Mouse (Mus musculus) CH12.LX (cell line): ENCODE data around the gene Gm21943. TPM values are rescaled to one million over a fixed set of nuclear protein-coding genes. Genes with fewer than 3 reads are reported as not detected.
"Not testable (repeated sequence)": the region's sequence is repeated elsewhere in the genome, so short reads cannot be mapped to it uniquely, and the experiment has no call there.

Experiments used
- DNase-seq: peaks from one replicate; pipeline ENCODE4 v3.0.0-alpha.2; 2013; ENCODE audit errors: extremely low read depth
- H3K27ac ChIP-seq: 2 replicates; pipeline ENCODE4 v1.5.1; 2012; ENCODE audit warnings: low read depth, mild to moderate bottlenecking, control low read depth, moderate library complexity; ENCODE audit not compliant: insufficient read depth
- H3K27me3 ChIP-seq: replicated peaks from 2 replicates; pipeline ENCODE3; 2012; ENCODE audit warnings: inconsistent platforms
- H3K36me3 ChIP-seq, 2 experiments: replicated peaks in 1 of 2; 2 replicates each; pipeline versions ENCODE3 to v1.6.1; 2012; ENCODE audit warnings: inconsistent platforms in 1 of 2, low read length in 1 of 2, mild to moderate bottlenecking in 1 of 2, mixed read lengths in 1 of 2, moderate library complexity in 1 of 2; ENCODE audit not compliant: control insufficient read depth in 1 of 2, insufficient read depth in 1 of 2
- H3K4me1 ChIP-seq, 2 experiments: 2 replicates each; pipeline ENCODE4 v1.6.1; 2012; ENCODE audit warnings: inconsistent platforms in 1 of 2, moderate library complexity in 1 of 2; ENCODE audit not compliant: insufficient read depth in 2 of 2, control insufficient read depth in 1 of 2
- H3K4me2 ChIP-seq: 2 replicates; pipeline ENCODE4 v1.6.1; 2012; ENCODE audit warnings: low read depth, mild to moderate bottlenecking, control low read depth; ENCODE audit not compliant: poor library complexity, insufficient read depth, severe bottlenecking
- H3K4me3 ChIP-seq, 3 experiments: fragments of 150-350 bp in 1 of 3; sonication (generic) in 1 of 3; replicated peaks in 1 of 3; 2 replicates each; pipeline versions ENCODE3 to v1.5.1; 2011 to 2012; ENCODE audit warnings: low read depth in 2 of 3, low read length in 2 of 3, mild to moderate bottlenecking in 2 of 3, moderate library complexity in 2 of 3, control low read depth in 1 of 3, improper control_type of control experiment in 1 of 3, inconsistent platforms in 1 of 3, mixed read lengths in 1 of 3; ENCODE audit not compliant: poor library complexity in 1 of 3
- H3K79me2 ChIP-seq: replicated peaks from 2 replicates; pipeline ENCODE4 v1.6.1; 2012; ENCODE audit warnings: mild to moderate bottlenecking, moderate library complexity; ENCODE audit not compliant: control insufficient read depth, poor library complexity, insufficient read depth, severe bottlenecking; ENCODE audit errors: extremely low read depth
- H3K9ac ChIP-seq: 2 replicates; pipeline ENCODE4 v1.6.1; 2012; ENCODE audit warnings: low read depth, mild to moderate bottlenecking, control low read depth, moderate library complexity; ENCODE audit not compliant: insufficient read depth
- H3K9me3 ChIP-seq: replicated peaks from 2 replicates; pipeline ENCODE3; 2012; ENCODE audit warnings: low read length, inconsistent platforms, mixed read lengths
- dilution Hi-C: fragments of 300-500 bp; cut with MboI; formaldehyde crosslinking; loops from 2 replicates; pipeline ENCODE4 v1.14.3; 2020; ENCODE audit warnings: low sequenced_read_pairs; ENCODE audit not compliant: extremely low pct_unique_long_range_greater_than_20kb, extremely low pct_ligation_motif_present
- in situ Hi-C: fragments of 300-500 bp; cut with MboI; formaldehyde crosslinking; loops from 3 replicates; pipeline ENCODE4 v1.14.3; 2019; ENCODE audit warnings: low sequenced_read_pairs, low pct_ligation_motif_present, low pct_unique_long_range_greater_than_20kb, mixed read lengths
- polyA plus RNA-seq: library from polyadenylated mRNA; unstranded; fragments of >175 nt; gene quantifications from 2 replicates; pipeline ENCODE4 v1.2.1, GENCODE M21; 2012; ENCODE audit warnings: low read depth; ENCODE audit not compliant: insufficient read length
- total RNA-seq, 2 experiments: library from RNA; depleted of rRNA; stranded (reverse); fragments of 300-350 nt in 1 of 2; fragments of >200 nt in 1 of 2; gene quantifications; 2 replicates each; pipeline ENCODE4 v1.2.3; 2012 to 2014

Gm21943 gene
- total RNA-seq (2012; rRNA removed) (not detected in 2 replicates), total RNA-seq (2014; rRNA removed) (not detected in 2 replicates), polyA plus RNA-seq (not detected in 2 replicates)

DNA sequence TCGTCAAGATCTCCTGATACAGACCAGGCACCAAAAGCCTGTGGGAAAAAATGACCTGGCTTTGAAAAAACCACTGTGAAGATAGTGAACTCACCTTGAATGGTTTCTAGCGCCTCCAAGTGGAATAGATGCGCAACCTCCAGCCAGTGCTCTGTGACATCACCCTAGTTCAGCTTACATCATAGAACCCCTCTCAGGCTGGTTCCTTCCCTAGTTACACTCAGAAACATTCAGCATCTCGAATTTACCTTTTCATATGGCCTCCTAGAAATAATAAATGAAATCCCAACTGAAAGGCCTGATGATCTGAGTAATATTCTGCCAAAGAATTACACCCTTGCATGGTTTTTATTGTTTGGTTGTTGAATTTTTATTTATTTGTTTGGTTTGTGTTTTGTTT lies at the start of gene Gm21943:
Gene Gm21943 (minus strand): TSS at position 101 of the 400 bp plus-strand sequence.
- in situ Hi-C loops, H3K36me3 ChIP-seq: not testable (repeated sequence)

More for the DNA sequence above, at the start of gene Gm21943:
- H3K9ac ChIP-seq, H3K4me3 ChIP-seq, H3K27me3 ChIP-seq, H3K79me2 ChIP-seq, dilution Hi-C loops, DNase-seq, H3K27ac ChIP-seq, H3K4me1 ChIP-seq, H3K4me2 ChIP-seq, H3K9me3 ChIP-seq: not testable (repeated sequence)

Other genes with a start within 250 kb of the Gm21943 start
- gene Gm28961, start 172.0 kb upstream of the Gm21943 start, total RNA-seq (2012; rRNA removed), result not detected in 2 replicates
- gene Gm28961, start 172.0 kb upstream of the Gm21943 start, total RNA-seq (2014; rRNA removed), result not detected in 2 replicates
- not detected in 2 replicates for gene Gm28961, start 172.0 kb upstream of the Gm21943 start, polyA plus RNA-seq